Mouse (Mus musculus): Measurements from ENCODE around the gene Iscu. TPM values are rescaled to one million over a fixed set of nuclear protein-coding genes. Genes with fewer than 3 reads are reported as not detected.

Iscu gene
- polyA plus RNA-seq (2015; fragmentation: Illumina TruSeq; extraction: RNeasy Lipid Tissue Mini Kit (QIAGEN cat#74804); ENCODE audit: insufficient read depth, low replicate concordance), result 87.0 TPM

GRCm38 (mm10) chr5:113772450-113772895 lies at the start of gene Iscu, which contains the start of gene Sart3:
Iscu (plus strand) TSS chr5:113772748.
Sart3 (minus strand) TSS chr5:113772510.

GRCm38 (mm10) chr5:113724446-113724845 lies 48.1 kb upstream of the Iscu start, which contains the start of gene 1700069L16Rik:
1700069L16Rik (minus strand) TSS chr5:113724772.

DNA sequence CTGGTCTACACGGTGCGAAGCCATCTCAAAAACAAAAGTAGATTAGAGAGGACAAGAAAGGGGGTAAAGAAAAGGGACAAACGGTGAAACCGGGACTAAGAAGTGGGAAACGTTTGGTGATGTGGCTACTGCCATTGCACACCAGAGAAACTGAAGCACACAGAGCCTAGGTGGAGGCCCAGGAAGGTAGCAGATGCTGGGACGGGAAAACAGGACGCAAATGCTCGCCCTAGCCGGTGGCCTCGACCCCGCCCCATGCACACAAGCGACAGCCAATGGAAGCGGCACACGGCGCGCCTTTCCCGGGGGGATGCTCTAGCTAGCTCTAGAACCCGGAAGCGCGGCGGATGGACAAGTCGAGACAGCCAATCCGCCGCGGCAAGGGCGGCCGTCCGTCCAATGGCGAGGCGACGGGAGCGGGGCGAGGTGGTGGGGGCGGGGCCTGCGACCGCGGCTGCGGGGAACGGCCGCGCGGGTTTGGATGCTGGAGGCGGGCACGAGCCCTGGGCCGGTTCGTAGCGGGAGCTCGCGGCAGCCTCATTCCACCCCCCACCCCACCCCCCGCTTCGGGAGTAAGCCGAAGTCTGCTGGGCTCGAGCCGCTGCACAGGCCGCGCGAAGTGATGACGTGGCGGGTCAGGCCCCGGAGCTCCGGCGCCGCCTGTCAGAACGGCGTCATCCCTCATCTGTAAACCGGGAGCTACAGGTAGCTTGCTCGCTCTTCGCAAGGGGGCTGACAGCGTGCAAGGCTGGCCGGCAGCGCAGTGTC lies 37.0 kb upstream of the Iscu start, which contains the start of gene Ficd:
Gene Ficd (plus strand): TSS at position 459 of the 768 bp plus-strand sequence.

GRCm38 (mm10) chr5:113800280-113800679 lies 27.7 kb downstream of the Iscu start, which contains the start of gene Tmem119:
Tmem119 (minus strand) TSS chr5:113800516.

Other genes starting within 250 kb of the Iscu start
- gene Cmklr1, start 122.3 kb upstream of the Iscu start, polyA plus RNA-seq (2015; fragmentation: Illumina TruSeq; extraction: RNeasy Lipid Tissue Mini Kit (QIAGEN cat#74804); ENCODE audit: insufficient read depth, low replicate concordance), result 8.9 TPM
- gene 1700069L16Rik, start 48.0 kb upstream of the Iscu start, polyA plus RNA-seq (2015; fragmentation: Illumina TruSeq; extraction: RNeasy Lipid Tissue Mini Kit (QIAGEN cat#74804); ENCODE audit: insufficient read depth, low replicate concordance), result not detected
- 3.3 TPM for gene Ficd, start 36.9 kb upstream of the Iscu start, polyA plus RNA-seq (2015; fragmentation: Illumina TruSeq; extraction: RNeasy Lipid Tissue Mini Kit (QIAGEN cat#74804); ENCODE audit: insufficient read depth, low replicate concordance)
- 19.4 TPM for gene Sart3, start 238 bp upstream of the Iscu start, polyA plus RNA-seq (2015; fragmentation: Illumina TruSeq; extraction: RNeasy Lipid Tissue Mini Kit (QIAGEN cat#74804); ENCODE audit: insufficient read depth, low replicate concordance)
- 0.99 TPM for gene Tmem119, start 27.8 kb downstream of the Iscu start, polyA plus RNA-seq (2015; fragmentation: Illumina TruSeq; extraction: RNeasy Lipid Tissue Mini Kit (QIAGEN cat#74804); ENCODE audit: insufficient read depth, low replicate concordance)
- gene Selplg, start 59.9 kb downstream of the Iscu start, polyA plus RNA-seq (2015; fragmentation: Illumina TruSeq; extraction: RNeasy Lipid Tissue Mini Kit (QIAGEN cat#74804); ENCODE audit: insufficient read depth, low replicate concordance), result 85.0 TPM
- gene Coro1c, start 136.0 kb downstream of the Iscu start, polyA plus RNA-seq (2015; fragmentation: Illumina TruSeq; extraction: RNeasy Lipid Tissue Mini Kit (QIAGEN cat#74804); ENCODE audit: insufficient read depth, low replicate concordance), result 48.3 TPM
- gene Ssh1, start 221.1 kb downstream of the Iscu start, polyA plus RNA-seq (2015; fragmentation: Illumina TruSeq; extraction: RNeasy Lipid Tissue Mini Kit (QIAGEN cat#74804); ENCODE audit: insufficient read depth, low replicate concordance), result 13.2 TPM
- 0.33 TPM for gene Dao, start 231.0 kb downstream of the Iscu start, polyA plus RNA-seq (2015; fragmentation: Illumina TruSeq; extraction: RNeasy Lipid Tissue Mini Kit (QIAGEN cat#74804); ENCODE audit: insufficient read depth, low replicate concordance)

All from spleen, adult 10 weeks (tissue).